Mouse (Mus musculus): Measurements from ENCODE around the gene Olfr1381. TPM values are rescaled to one million over a fixed set of nuclear protein-coding genes. Genes with fewer than 3 reads are reported as not detected.
"Not testable (repeated sequence)": the region's sequence is repeated elsewhere in the genome, so short reads cannot be mapped to it uniquely, and the experiment has no call there.

The Olfr1381 gene
- polyA plus RNA-seq (2021): not detected

DNA sequence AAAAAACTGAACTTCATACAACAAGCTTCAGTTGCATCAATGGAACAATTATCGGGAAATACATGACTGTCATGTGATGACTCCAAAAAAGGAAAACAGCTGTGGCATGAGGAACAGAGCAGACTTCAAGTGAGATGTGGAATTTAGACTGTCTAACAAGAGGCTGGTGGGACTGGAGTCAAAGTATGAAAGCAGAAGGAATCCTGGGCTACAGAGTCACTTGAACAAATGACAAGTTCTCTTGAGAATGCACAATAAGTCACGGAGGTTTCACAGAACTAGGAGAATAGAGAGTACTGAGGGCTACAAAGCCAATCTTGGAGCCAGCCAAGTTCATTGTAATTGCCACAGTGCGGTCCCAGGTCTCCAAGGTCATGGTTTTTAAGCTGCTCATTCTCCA, at the start of gene Olfr1381:
Olfr1381 (plus strand) TSS at position 301 of the 400 bp plus-strand sequence.
- in situ Hi-C loops (cut with MboI; ENCODE audit: low pct_unique_long_range_greater_than_20kb): loop anchor here (25.0 kb wide), 1 partner anchor 356 kb away; the partner anchor contains the start of gene Btnl9
- DNase-seq (ENCODE audit: low read depth, low spot score); ATAC-seq; H3K27me3 ChIP-seq; CTCF ChIA-PET: not testable (repeated sequence)
- POLR2A ChIA-PET: interaction anchor here (0.6 kb wide), 1 partner anchor 110 kb away, joined by 4 read pairs; no protein-coding TSS in a partner anchor

DNA sequence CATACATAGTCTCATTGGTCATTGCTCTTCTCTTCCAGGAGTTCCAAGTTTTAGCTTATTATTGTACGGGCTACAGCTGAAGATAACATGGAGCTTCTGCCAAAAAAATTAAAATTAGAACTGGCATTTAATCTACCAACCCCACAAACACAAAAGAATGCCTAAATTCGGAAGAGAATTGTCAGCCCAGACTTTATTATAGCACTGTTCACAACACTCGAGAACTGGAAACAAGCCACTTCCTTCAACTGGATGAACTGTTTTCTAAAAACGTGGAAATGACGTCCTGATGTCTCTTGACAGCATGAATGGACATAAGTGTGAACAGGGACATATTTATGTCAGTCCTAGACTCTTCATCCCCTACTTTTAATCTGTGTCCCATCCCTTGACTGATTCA, 25.2 kb upstream of the Olfr1381 start:
- no peak for DNase-seq (ENCODE audit: low read depth, low spot score)
- in situ Hi-C loops (cut with MboI; ENCODE audit: low pct_unique_long_range_greater_than_20kb): no loop called here
- POLR2A ChIA-PET: no interaction called here
- CTCF ChIA-PET: no interaction called here
- TF ChIP-seq CTCF (IDR thresholded peaks at IDR 0.05): no peak
- no peak for ATAC-seq
- peaks cover 9% of the 10 kb centered on the region for H3K27me3 ChIP-seq

GRCm38 (mm10) chr11:49519348-49519747, 23.9 kb upstream of the Olfr1381 start, which contains the start of gene Olfr1383:
TSS of gene Olfr1383 (plus strand) at chr11:49519648.
- in situ Hi-C loops (cut with MboI; ENCODE audit: low pct_unique_long_range_greater_than_20kb): no loop called here
- peaks cover 9% of the 10 kb centered on the region for H3K27me3 ChIP-seq
- no peak for DNase-seq (ENCODE audit: low read depth, low spot score)
- ATAC-seq: no peak
- POLR2A ChIA-PET: no interaction called here
- TF ChIP-seq CTCF (IDR thresholded peaks at IDR 0.05): no peak
- CTCF ChIA-PET: no interaction called here

DNA sequence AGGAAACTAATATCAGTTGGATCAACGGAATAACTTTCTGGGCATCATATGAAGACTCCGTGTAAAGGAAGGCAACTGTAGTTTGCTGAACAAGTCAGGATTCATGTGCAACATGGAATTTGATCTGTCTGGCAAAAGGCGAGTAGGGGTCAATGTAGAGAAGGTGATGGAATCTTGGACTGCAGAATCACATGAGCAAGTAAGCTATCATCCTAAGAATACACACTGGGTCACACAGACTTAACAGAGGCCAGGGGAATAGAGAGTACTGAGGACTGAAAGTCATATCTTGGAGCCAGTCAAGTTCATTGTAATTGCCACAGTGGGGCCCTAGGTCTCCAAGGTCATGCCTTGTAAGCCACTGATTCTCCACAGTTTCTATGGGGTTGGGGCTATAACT, 15.3 kb upstream of the Olfr1381 start, which contains the start of gene Olfr1382:
Olfr1382 (plus strand) TSS at position 301 of the 400 bp plus-strand sequence.
- H3K27me3 ChIP-seq: no peaks in the 10 kb centered on the region
- DNase-seq (ENCODE audit: low read depth, low spot score) (no peak), ATAC-seq (no peak)
- ChIA-PET CTCF (no interaction called here), POLR2A (no interaction called here)
- no peak for TF ChIP-seq CTCF (IDR thresholded peaks at IDR 0.05)
- in situ Hi-C loops (cut with MboI; ENCODE audit: low pct_unique_long_range_greater_than_20kb): loop anchor here (25.0 kb wide), 1 partner anchor 341 kb away; the partner anchor contains the start of gene Btnl9

DNA sequence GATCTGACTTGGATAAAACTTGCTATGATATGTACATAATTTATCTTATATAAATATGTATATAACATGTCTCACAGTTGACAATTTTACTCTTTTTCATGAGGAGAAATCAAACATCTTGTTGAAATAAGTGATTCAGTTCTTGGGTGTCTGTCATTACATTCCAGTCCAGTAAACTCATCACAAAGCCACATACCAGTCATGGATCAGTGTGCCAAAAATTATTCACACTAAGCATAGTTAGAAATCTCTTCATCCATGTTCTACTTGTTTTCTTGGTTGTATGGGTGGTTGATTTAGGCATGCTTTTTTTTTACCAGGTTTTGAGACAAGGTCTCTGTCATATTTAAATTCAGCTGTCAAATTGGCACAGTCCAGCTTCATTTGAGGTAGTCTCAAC, 10.5 kb upstream of the Olfr1381 start:
- ChIA-PET CTCF (no interaction called here), POLR2A (no interaction called here)
- H3K27me3 ChIP-seq: no peaks in the 10 kb centered on the region
- peak; percentile 65 for ATAC-seq
- in situ Hi-C loops (cut with MboI; ENCODE audit: low pct_unique_long_range_greater_than_20kb): loop anchor here (25.0 kb wide), 1 partner anchor 345 kb away; the partner anchor contains the start of gene Btnl9
- no peak for TF ChIP-seq CTCF (IDR thresholded peaks at IDR 0.05)
- peak; percentile 15 for DNase-seq (ENCODE audit: low read depth, low spot score)

- peak; percentile 59 for TF ChIP-seq CTCF (IDR thresholded peaks at IDR 0.05)
- POLR2A ChIA-PET; H3K27me3 ChIP-seq; CTCF ChIA-PET; DNase-seq (ENCODE audit: low read depth, low spot score): not testable (repeated sequence)
- ATAC-seq: peak; percentile 57
- in situ Hi-C loops (cut with MboI; ENCODE audit: low pct_unique_long_range_greater_than_20kb): loop anchor here (25.0 kb wide), 1 partner anchor 349 kb away; the partner anchor contains the start of gene Btnl9
These were observed 6.6 kb upstream of the Olfr1381 start for GRCm38 (mm10) chr11:49536631-49537030.

DNA sequence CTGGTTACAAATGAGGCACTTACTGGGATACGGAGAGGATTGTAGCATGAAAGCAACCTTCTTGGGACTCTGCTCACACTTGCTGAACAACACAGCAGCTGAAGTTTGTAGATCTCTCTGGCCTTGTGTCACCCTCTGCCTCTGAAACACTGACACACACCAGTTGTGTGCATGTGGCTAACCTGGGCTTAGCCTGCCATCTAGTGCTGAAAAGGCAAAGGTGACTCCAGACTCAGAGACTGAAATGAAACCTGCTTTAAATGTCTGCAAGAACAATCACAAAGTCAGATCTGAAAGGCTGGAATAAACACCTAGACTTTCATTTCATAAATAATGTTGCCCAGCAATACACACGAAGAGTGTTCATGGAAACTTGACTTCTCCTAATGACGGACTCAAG, 10.8 kb downstream of the Olfr1381 start:
- H3K27me3 ChIP-seq; POLR2A ChIA-PET; CTCF ChIA-PET; in situ Hi-C loops (cut with MboI; ENCODE audit: low pct_unique_long_range_greater_than_20kb); DNase-seq (ENCODE audit: low read depth, low spot score): not testable (repeated sequence)
- TF ChIP-seq CTCF (IDR thresholded peaks at IDR 0.05): peak; percentile 55
- ATAC-seq: peak; percentile 60

- ATAC-seq; in situ Hi-C loops (cut with MboI; ENCODE audit: low pct_unique_long_range_greater_than_20kb); H3K27me3 ChIP-seq; CTCF ChIA-PET; DNase-seq (ENCODE audit: low read depth, low spot score); POLR2A ChIA-PET: not testable (repeated sequence)
These were observed 13.3 kb downstream of the Olfr1381 start, which contains the start of gene Olfr1380 for GRCm38 (mm10) chr11:49556578-49556977. TSS of gene Olfr1380 (plus strand) at chr11:49556878.

GRCm38 (mm10) chr11:49575054-49575453, 31.8 kb downstream of the Olfr1381 start:
- in situ Hi-C loops (cut with MboI; ENCODE audit: low pct_unique_long_range_greater_than_20kb); POLR2A ChIA-PET; DNase-seq (ENCODE audit: low read depth, low spot score); ATAC-seq; H3K27me3 ChIP-seq; CTCF ChIA-PET: not testable (repeated sequence)
- peak; percentile 17 for TF ChIP-seq CTCF (IDR thresholded peaks at IDR 0.05)

- in situ Hi-C loops (cut with MboI; ENCODE audit: low pct_unique_long_range_greater_than_20kb): not testable (repeated sequence)
These were observed 37.2 kb downstream of the Olfr1381 start for GRCm38 (mm10) chr11:49580452-49580851.

DNA sequence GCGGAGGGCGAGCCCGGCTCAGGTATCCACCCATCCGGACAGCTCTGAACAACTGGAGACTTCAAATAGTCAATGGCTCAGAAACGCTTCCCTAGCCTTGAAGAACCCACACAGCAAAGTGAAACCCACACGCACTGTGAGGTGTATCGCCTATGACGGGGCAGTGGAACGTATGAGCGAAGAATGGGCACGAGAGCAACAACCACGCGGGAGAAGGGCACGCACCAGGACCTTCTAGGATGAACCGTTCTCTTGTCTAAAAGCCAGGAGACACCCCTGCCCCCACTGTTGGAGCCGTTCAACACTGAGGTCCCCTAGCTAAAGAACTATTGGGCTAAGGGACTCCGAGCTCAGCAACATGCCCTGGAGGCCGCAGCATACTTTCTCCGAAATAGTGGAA, 47.0 kb downstream of the Olfr1381 start:
- ChIA-PET CTCF (no interaction called here), POLR2A (no interaction called here)
- no peaks in the 10 kb centered on the region for H3K27me3 ChIP-seq
- no peak for TF ChIP-seq CTCF (IDR thresholded peaks at IDR 0.05)
- ATAC-seq (no peak), DNase-seq (ENCODE audit: low read depth, low spot score) (no peak)
- in situ Hi-C loops (cut with MboI; ENCODE audit: low pct_unique_long_range_greater_than_20kb): no loop called here

More at GRCm38 (mm10) chr11:49580452-49580851, 37.2 kb downstream of the Olfr1381 start:
- CTCF ChIA-PET; POLR2A ChIA-PET; H3K27me3 ChIP-seq; ATAC-seq; DNase-seq (ENCODE audit: low read depth, low spot score): not testable (repeated sequence)

- DNase-seq (ENCODE audit: low read depth, low spot score); H3K27me3 ChIP-seq; CTCF ChIA-PET; POLR2A ChIA-PET; ATAC-seq; in situ Hi-C loops (cut with MboI; ENCODE audit: low pct_unique_long_range_greater_than_20kb): not testable (repeated sequence)
These were observed 53.9 kb downstream of the Olfr1381 start for GRCm38 (mm10) chr11:49597149-49597548.

Other genes starting within 250 kb of the Olfr1381 start
- 0.08 TPM for gene Olfr10, start 238.7 kb upstream of the Olfr1381 start, polyA plus RNA-seq (2021)
- gene Olfr1391, start 220.7 kb upstream of the Olfr1381 start, polyA plus RNA-seq (2021): not detected
- not detected for gene Olfr1390, start 208.3 kb upstream of the Olfr1381 start, polyA plus RNA-seq (2021)
- gene Olfr1389, start 120.4 kb upstream of the Olfr1381 start, polyA plus RNA-seq (2021): not detected
- gene Olfr1388, start 106.8 kb upstream of the Olfr1381 start, polyA plus RNA-seq (2021): not detected
- not detected for gene Olfr1387, start 88.1 kb upstream of the Olfr1381 start, polyA plus RNA-seq (2021)
- gene Olfr1386, start 78.4 kb upstream of the Olfr1381 start, polyA plus RNA-seq (2021): not detected
- not detected for gene Olfr1385, start 54.4 kb upstream of the Olfr1381 start, polyA plus RNA-seq (2021)
- 0.26 TPM for gene Olfr1384, start 36.7 kb upstream of the Olfr1381 start, polyA plus RNA-seq (2021)
- 0.45 TPM for gene Olfr1383, start 23.8 kb upstream of the Olfr1381 start, polyA plus RNA-seq (2021)
- gene Olfr1382, start 15.2 kb upstream of the Olfr1381 start, polyA plus RNA-seq (2021): not detected
- not detected for gene Olfr1380, start 13.4 kb downstream of the Olfr1381 start, polyA plus RNA-seq (2021)
- gene Flt4, start 65.8 kb downstream of the Olfr1381 start, polyA plus RNA-seq (2021): 10.6 TPM
- gene Scgb3a1, start 120.2 kb downstream of the Olfr1381 start, polyA plus RNA-seq (2021): not detected
- gene Cnot6, start 169.3 kb downstream of the Olfr1381 start, polyA plus RNA-seq (2021): 84.4 TPM